Mouse (Mus musculus) stomach, embryonic 15.5 days (tissue): Measurements from ENCODE around the gene Defb21. TPM values are rescaled to one million over a fixed set of nuclear protein-coding genes. Genes with fewer than 3 reads are reported as not detected.
A peak's percentile ranks its signal among the peaks of the same experiment; 100 is the strongest.

Experiments
- ATAC-seq: fragments of 200-750 bp; cut with Nextera tagmentation; 2 replicates; pipeline ENCODE4 v1.8.0; 2017; ENCODE audit warnings: low read depth, moderate number of reproducible peaks, moderate TSS enrichment; ENCODE audit not compliant: insufficient read depth, low FRiP score
- H3K27ac ChIP-seq: fragments of 300-500 bp; sonication (generic); 2 replicates; pipeline ENCODE4 v1.5.1; 2015; ENCODE audit warnings: mild to moderate bottlenecking, inconsistent platforms
- H3K27me3 ChIP-seq: fragments of 300-500 bp; sonication (generic); replicated peaks from 2 replicates; pipeline ENCODE4 v1.6.1; 2015; ENCODE audit warnings: inconsistent platforms
- H3K36me3 ChIP-seq: fragments of 300-500 bp; sonication (generic); 2 replicates; pipeline ENCODE4 v1.6.1; 2015; ENCODE audit warnings: inconsistent platforms
- H3K4me1 ChIP-seq: fragments of 300-500 bp; sonication (generic); 2 replicates; pipeline ENCODE4 v1.6.1; 2015; ENCODE audit warnings: inconsistent platforms
- H3K4me2 ChIP-seq: fragments of 300-500 bp; sonication (generic); 2 replicates; pipeline ENCODE4 v1.6.1; 2015; ENCODE audit warnings: mild to moderate bottlenecking, inconsistent platforms
- H3K4me3 ChIP-seq: fragments of 300-500 bp; sonication (generic); replicated peaks from 2 replicates; pipeline ENCODE4 v1.5.1; 2015; ENCODE audit warnings: inconsistent platforms
- H3K9ac ChIP-seq: fragments of 300-500 bp; sonication (generic); 2 replicates; pipeline ENCODE4 v1.6.1; 2015; ENCODE audit warnings: inconsistent platforms
- H3K9me3 ChIP-seq: fragments of 300-500 bp; sonication (generic); 2 replicates; pipeline ENCODE4 v1.6.1; 2016; ENCODE audit warnings: inconsistent platforms
- WGBS: fragments of 180-500 bp; shearing (Covaris S2); methylation state at CpG from one replicate; pipeline ENCODE4 v1.1.7; 2015; 5-methylcytosine and 5-hydroxymethylcytosine counted together
- polyA plus RNA-seq: library from polyadenylated mRNA; unstranded; fragments of >200 nt; fragmentation: Nextera tagmentation; extraction: Ambion mirVana; gene quantifications from 2 replicates; pipeline ENCODE4 v1.2.1, GENCODE M21; 2015

Defb21 gene
- polyA plus RNA-seq, result not detected in 2 replicates

GRCm38 (mm10) chr2:152572114-152572794, at the start of gene Defb21:
Gene Defb21, plus strand, starts transcription at chr2:152572744.
- Histone ChIP-seq H3K9me3 (no peaks in the 10 kb centered on the region), H3K4me2 (no peak within 1 kb of the TSS), H3K36me3 (no peaks in the 10 kb centered on the region), H3K27me3 (no peaks in the 10 kb centered on the region), H3K27ac (no peak within 1 kb of the TSS), H3K4me3 (no peak within 1 kb of the TSS), H3K9ac (no peak within 1 kb of the TSS), H3K4me1 (no peaks in the 10 kb centered on the region)
- WGBS, result 62% methylated on average over 11 of the region's 11 CpGs
- no peak for ATAC-seq

- Histone ChIP-seq H3K4me3 (no peak within 1 kb of the TSS), H3K4me1 (no peaks in the 10 kb centered on the region), H3K27ac (no peak within 1 kb of the TSS), H3K9me3 (no peaks in the 10 kb centered on the region), H3K4me2 (no peak within 1 kb of the TSS), H3K9ac (no peak within 1 kb of the TSS), H3K27me3 (no peaks in the 10 kb centered on the region), H3K36me3 (no peaks in the 10 kb centered on the region)
- no peak for ATAC-seq
- 51% methylated on average over 13 of the region's 13 CpGs for WGBS
Observed at GRCm38 (mm10) chr2:152539944-152540710, 32.4 kb upstream of the Defb21 start, which contains the start of gene Defb29. Gene Defb29, minus strand, starts transcription at chr2:152540098.

- Histone ChIP-seq H3K9me3 (no peaks in the 10 kb centered on the region), H3K9ac (no peak overlapping the region), H3K4me1 (no peaks in the 10 kb centered on the region), H3K27ac (no peak overlapping the region), H3K4me3 (no peak overlapping the region), H3K36me3 (no peaks in the 10 kb centered on the region), H3K4me2 (no peak overlapping the region), H3K27me3 (no peaks in the 10 kb centered on the region)
- 76% methylated on average over 9 of the region's 9 CpGs for WGBS
- ATAC-seq, result no peak
Observed at GRCm38 (mm10) chr2:152541979-152542378, 30.6 kb upstream of the Defb21 start.

- Histone ChIP-seq H3K9ac (no peak overlapping the region), H3K4me1 (no peaks in the 10 kb centered on the region), H3K27ac (no peak overlapping the region), H3K9me3 (no peaks in the 10 kb centered on the region), H3K27me3 (no peaks in the 10 kb centered on the region), H3K36me3 (no peaks in the 10 kb centered on the region), H3K4me3 (no peak overlapping the region), H3K4me2 (no peak overlapping the region)
- no peak for ATAC-seq
- 84% methylated on average over 2 of the region's 2 CpGs for WGBS
Observed at GRCm38 (mm10) chr2:152542897-152543296, 29.6 kb upstream of the Defb21 start.

GRCm38 (mm10) chr2:152543478-152543877, 29.1 kb upstream of the Defb21 start:
- Histone ChIP-seq H3K9ac (no peak overlapping the region), H3K36me3 (no peaks in the 10 kb centered on the region), H3K27ac (no peak overlapping the region), H3K4me1 (no peaks in the 10 kb centered on the region), H3K9me3 (no peaks in the 10 kb centered on the region), H3K4me3 (no peak overlapping the region), H3K4me2 (no peak overlapping the region), H3K27me3 (no peaks in the 10 kb centered on the region)
- 64% methylated on average over 4 of the region's 4 CpGs for WGBS
- ATAC-seq, result no peak

GRCm38 (mm10) chr2:152544691-152545090, 27.9 kb upstream of the Defb21 start:
- no peaks in the 10 kb centered on the region for H3K36me3 ChIP-seq
- H3K9me3 ChIP-seq, result no peaks in the 10 kb centered on the region
- H3K4me2 ChIP-seq, result no peak overlapping the region
- H3K4me1 ChIP-seq, result no peaks in the 10 kb centered on the region
- WGBS, result 14% methylated on average over 4 of the region's 4 CpGs
- no peak for ATAC-seq
- no peak overlapping the region for H3K27ac ChIP-seq
- no peak overlapping the region for H3K9ac ChIP-seq
- no peaks in the 10 kb centered on the region for H3K27me3 ChIP-seq
- H3K4me3 ChIP-seq, result no peak overlapping the region

- WGBS, result 45% methylated on average over 5 of the region's 5 CpGs
- no peaks in the 10 kb centered on the region for H3K27me3 ChIP-seq
- ATAC-seq, result no peak
- H3K36me3 ChIP-seq, result no peaks in the 10 kb centered on the region
- H3K4me3 ChIP-seq, result no peak overlapping the region
- H3K27ac ChIP-seq, result no peak overlapping the region
- no peaks in the 10 kb centered on the region for H3K4me1 ChIP-seq
- H3K9me3 ChIP-seq, result no peaks in the 10 kb centered on the region
- no peak overlapping the region for H3K9ac ChIP-seq
- no peak overlapping the region for H3K4me2 ChIP-seq
Observed at GRCm38 (mm10) chr2:152548124-152548523, 24.4 kb upstream of the Defb21 start.

GRCm38 (mm10) chr2:152553774-152554423, 18.6 kb upstream of the Defb21 start:
- Histone ChIP-seq H3K9ac (no peak overlapping the region), H3K36me3 (no peaks in the 10 kb centered on the region), H3K4me3 (no peak overlapping the region), H3K9me3 (no peaks in the 10 kb centered on the region), H3K4me1 (no peaks in the 10 kb centered on the region), H3K27me3 (no peaks in the 10 kb centered on the region), H3K27ac (no peak overlapping the region), H3K4me2 (peak overlapping the region; percentile 45)
- 9% methylated on average over 16 of the region's 16 CpGs for WGBS
- ATAC-seq, result no peak

- no peaks in the 10 kb centered on the region for H3K36me3 ChIP-seq
- no peak overlapping the region for H3K27ac ChIP-seq
- H3K27me3 ChIP-seq, result no peaks in the 10 kb centered on the region
- H3K9ac ChIP-seq, result no peak overlapping the region
- H3K4me3 ChIP-seq, result no peak overlapping the region
- H3K9me3 ChIP-seq, result no peaks in the 10 kb centered on the region
- no peak overlapping the region for H3K4me2 ChIP-seq
- WGBS, result 83% methylated on average over 7 of the region's 7 CpGs
- no peak for ATAC-seq
- H3K4me1 ChIP-seq, result no peaks in the 10 kb centered on the region
Observed at GRCm38 (mm10) chr2:152556655-152557054, 15.9 kb upstream of the Defb21 start.

- no peak within 1 kb of the TSS for H3K27ac ChIP-seq
- ATAC-seq, result no peak
Observed at GRCm38 (mm10) chr2:152569038-152569437, 3.5 kb upstream of the Defb21 start, which contains the start of gene Gm17416. Gene Gm17416, plus strand, starts transcription at chr2:152569338.

GRCm38 (mm10) chr2:152569881-152570280, 2.7 kb upstream of the Defb21 start:
- Histone ChIP-seq H3K36me3 (no peaks in the 10 kb centered on the region), H3K4me1 (no peaks in the 10 kb centered on the region), H3K27me3 (no peaks in the 10 kb centered on the region), H3K27ac (no peak overlapping the region), H3K9ac (no peak overlapping the region), H3K4me3 (no peak overlapping the region), H3K9me3 (no peaks in the 10 kb centered on the region), H3K4me2 (no peak overlapping the region)
- 65% methylated on average over 4 of the region's 4 CpGs for WGBS
- ATAC-seq, result no peak

More at GRCm38 (mm10) chr2:152569038-152569437, 3.5 kb upstream of the Defb21 start, which contains the start of gene Gm17416:
- Histone ChIP-seq H3K4me2 (no peak within 1 kb of the TSS), H3K36me3 (no peaks in the 10 kb centered on the region), H3K9me3 (no peaks in the 10 kb centered on the region), H3K27me3 (no peaks in the 10 kb centered on the region), H3K4me1 (no peaks in the 10 kb centered on the region), H3K9ac (no peak within 1 kb of the TSS), H3K4me3 (no peak within 1 kb of the TSS)
- WGBS, result 88% methylated on average over 5 of the region's 5 CpGs

- Histone ChIP-seq H3K9me3 (no peaks in the 10 kb centered on the region), H3K9ac (no peak overlapping the region), H3K4me1 (no peaks in the 10 kb centered on the region), H3K27ac (no peak overlapping the region), H3K4me2 (no peak overlapping the region), H3K27me3 (no peaks in the 10 kb centered on the region), H3K36me3 (no peaks in the 10 kb centered on the region), H3K4me3 (no peak overlapping the region)
- WGBS, result 47% methylated on average over 6 of the region's 6 CpGs
- ATAC-seq, result no peak
Observed at GRCm38 (mm10) chr2:152570313-152570712, 2.2 kb upstream of the Defb21 start.
